Mouse (Mus musculus) thymus, adult 2 months (tissue): ENCODE data around the gene Foxo1.

Experiments used
- CTCF ChIP-seq: fragments of 200-500 bp; IDR thresholded peaks from 2 replicates; pipeline ENCODE4 v1.5.1; 2012; ENCODE audit warnings: mild to moderate bottlenecking, control low read depth, low read length, moderate library complexity, borderline replicate concordance; ENCODE audit not compliant: control insufficient read depth, poor library complexity, insufficient read depth; ENCODE audit errors: extremely low read depth
- POLR2A ChIP-seq: fragments of 200-500 bp; IDR thresholded peaks from 2 replicates; pipeline ENCODE4 v1.6.1; 2012; ENCODE audit warnings: mild to moderate bottlenecking, low read length, control low read depth, moderate library complexity; ENCODE audit not compliant: control insufficient read depth, poor library complexity, insufficient read depth; ENCODE audit errors: extremely low read depth

GRCm38 (mm10) chr3:52354203-52354602 lies 86.1 kb downstream of the Foxo1 start:
- TF ChIP-seq CTCF (no peak), POLR2A (no peak)
